Mouse (Mus musculus): ENCODE results near the gene Actn4. TPM values are rescaled to one million over a fixed set of nuclear protein-coding genes. Genes with fewer than 3 reads are reported as not detected.
"Not testable (repeated sequence)": the region's sequence is repeated elsewhere in the genome, so short reads cannot be mapped to it uniquely, and the experiment has no call there.

Actn4 gene
- total RNA-seq, 2 experiments from 2014 or later: 196 to 199 TPM

DNA sequence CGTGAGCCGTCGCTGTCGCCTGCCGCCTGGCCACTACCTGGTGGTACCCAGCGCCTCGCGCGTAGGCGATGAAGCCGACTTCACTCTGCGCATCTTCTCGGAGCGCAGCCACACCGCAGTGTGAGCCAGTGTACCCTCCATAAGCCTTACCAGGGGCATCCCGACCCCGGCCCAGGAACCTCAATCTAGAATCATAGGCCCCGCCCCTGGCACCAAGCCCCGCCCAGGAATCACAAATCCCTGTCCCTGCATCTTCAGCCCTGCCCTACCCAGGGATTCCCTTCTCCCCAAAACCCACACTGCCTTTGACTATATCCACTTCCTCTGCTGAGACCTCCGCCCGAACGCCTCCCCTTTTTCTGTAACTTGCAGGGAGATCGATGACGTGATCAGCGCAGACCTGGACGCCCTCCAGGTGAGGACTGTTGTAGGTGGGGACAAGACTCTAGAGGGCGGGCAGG, 73.4 kb downstream of the Actn4 start:
- H3K4me3 ChIP-seq: peak overlapping the region; percentile 24
- DNase-seq (ENCODE audit: extremely low spot score in 1 of 2, low spot score in 2 of 2): no peak
- intact Hi-C loops (cut with DNase I): no loop called here
- peak overlapping the region; percentile 7; the same call in 1 of the 2 replicates for H3K27ac ChIP-seq
- TF ChIP-seq CTCF (IDR thresholded peaks at IDR 0.05): no peak

DNA sequence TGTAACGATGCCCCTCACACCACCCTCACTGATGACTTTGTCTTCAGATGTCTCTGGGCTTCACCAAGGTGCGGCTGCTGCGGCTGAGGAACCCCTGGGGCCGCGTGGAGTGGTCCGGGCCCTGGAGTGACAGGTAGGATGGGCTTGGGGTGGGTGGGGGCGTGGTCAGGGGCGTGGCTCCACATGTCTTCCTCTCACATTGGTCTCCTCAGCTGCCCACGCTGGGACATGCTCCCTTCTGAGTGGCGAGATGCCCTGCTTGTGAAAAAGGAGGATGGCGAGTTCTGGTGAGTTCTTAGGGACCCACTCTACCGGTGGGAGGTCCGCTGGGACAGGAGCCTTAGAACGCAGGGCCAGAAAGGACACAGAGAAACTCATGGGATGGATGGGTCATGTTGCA, 75.7 kb downstream of the Actn4 start:
- DNase-seq (ENCODE audit: extremely low spot score in 1 of 2, low spot score in 2 of 2): no peak
- Histone ChIP-seq H3K27ac (no peak overlapping the region), H3K4me3 (no peak overlapping the region)
- TF ChIP-seq CTCF (IDR thresholded peaks at IDR 0.05): no peak
- intact Hi-C loops (cut with DNase I): no loop called here

- H3K27ac ChIP-seq; DNase-seq (ENCODE audit: extremely low spot score in 1 of 2, low spot score in 2 of 2); H3K4me3 ChIP-seq; intact Hi-C loops (cut with DNase I): not testable (repeated sequence)
Observed at GRCm38 (mm10) chr7:28883704-28884103, 78.4 kb downstream of the Actn4 start.

DNA sequence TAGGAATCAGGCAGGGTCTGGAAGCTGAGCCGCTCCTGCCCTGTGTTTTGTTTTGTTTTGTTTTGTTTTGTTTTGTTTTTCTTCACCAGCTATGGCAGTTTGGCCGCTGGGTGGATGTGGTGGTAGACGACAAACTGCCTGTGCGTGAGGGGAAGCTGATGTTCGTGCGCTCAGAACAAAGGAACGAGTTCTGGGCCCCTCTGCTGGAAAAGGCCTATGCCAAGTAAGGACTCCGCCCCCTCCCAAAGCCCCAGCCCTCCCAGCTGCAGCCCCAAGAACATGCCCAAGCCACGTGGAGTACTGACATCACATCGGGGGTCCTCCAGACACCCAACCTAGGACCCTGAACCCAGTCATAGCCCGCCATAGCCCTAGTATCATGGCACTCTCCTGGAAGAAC, 79.1 kb downstream of the Actn4 start:
- Histone ChIP-seq H3K27ac (no peak overlapping the region), H3K4me3 (no peak overlapping the region)
- no peak for TF ChIP-seq CTCF (IDR thresholded peaks at IDR 0.05)
- intact Hi-C loops (cut with DNase I): no loop called here
- DNase-seq (ENCODE audit: extremely low spot score in 1 of 2, low spot score in 2 of 2): no peak

DNA sequence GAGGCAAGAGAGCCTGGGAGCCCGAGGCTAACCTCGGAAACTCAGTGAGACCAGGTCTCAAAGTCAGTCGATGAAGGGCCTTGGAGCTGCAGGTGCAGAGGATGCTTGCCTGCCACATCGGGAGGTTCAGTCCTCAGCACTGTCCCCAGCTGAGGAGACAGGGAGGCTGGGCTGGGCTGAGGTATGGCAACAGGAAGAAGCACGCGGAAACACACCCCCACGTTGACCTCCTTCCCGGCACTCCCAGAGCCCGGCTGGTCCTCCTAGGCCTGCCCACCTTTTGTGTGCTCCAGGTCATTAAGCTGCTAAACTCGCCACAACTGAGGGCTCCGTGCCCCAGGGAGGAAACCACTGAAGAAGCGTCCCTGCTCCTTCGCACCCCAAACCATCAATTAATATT, 80.9 kb downstream of the Actn4 start, which contains the start of gene Capn12:
Gene Capn12 (plus strand): TSS at position 224 of the 400 bp plus-strand sequence.
- no peak within 1 kb of the TSS for H3K27ac ChIP-seq
- intact Hi-C loops (cut with DNase I): no loop called here
- no peak for TF ChIP-seq CTCF (IDR thresholded peaks at IDR 0.05)
- no peak for DNase-seq (ENCODE audit: extremely low spot score in 1 of 2, low spot score in 2 of 2)
- no peak within 1 kb of the TSS for H3K4me3 ChIP-seq

GRCm38 (mm10) chr7:28880554-28880953, 81.6 kb downstream of the Actn4 start:
- no peak for DNase-seq (ENCODE audit: extremely low spot score in 1 of 2, low spot score in 2 of 2)
- no peak overlapping the region for H3K27ac ChIP-seq
- intact Hi-C loops (cut with DNase I): no loop called here

DNA sequence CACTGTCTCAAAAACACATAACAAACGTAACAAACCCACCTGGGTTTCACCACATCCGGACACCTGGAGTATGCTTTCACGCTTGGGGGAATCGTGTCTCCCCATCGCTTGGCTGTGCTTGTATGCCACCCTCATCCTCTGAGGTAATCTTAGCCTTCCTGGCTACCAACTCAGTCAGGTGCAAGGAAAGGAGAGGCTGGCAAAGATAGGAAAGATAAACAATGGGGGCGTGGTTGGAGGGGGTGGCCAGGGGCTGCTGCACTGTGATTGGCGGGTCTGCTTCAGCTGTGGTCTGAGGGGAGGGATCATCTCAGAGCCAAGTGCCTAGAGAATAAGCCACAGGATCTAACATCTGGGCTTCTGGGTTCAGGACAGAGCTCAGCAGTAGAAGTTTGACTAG, 82.5 kb downstream of the Actn4 start:
- H3K27ac ChIP-seq: no peak overlapping the region
- no peak for DNase-seq (ENCODE audit: extremely low spot score in 1 of 2, low spot score in 2 of 2)
- no peak for TF ChIP-seq CTCF (IDR thresholded peaks at IDR 0.05)
- H3K4me3 ChIP-seq: no peak overlapping the region
- intact Hi-C loops (cut with DNase I): no loop called here

More at GRCm38 (mm10) chr7:28880554-28880953, 81.6 kb downstream of the Actn4 start:
- no peak for TF ChIP-seq CTCF (IDR thresholded peaks at IDR 0.05)
- no peak overlapping the region for H3K4me3 ChIP-seq

- intact Hi-C loops (cut with DNase I): no loop called here
- H3K27ac ChIP-seq: no peak overlapping the region
- TF ChIP-seq CTCF (IDR thresholded peaks at IDR 0.05): no peak
- no peak for DNase-seq (ENCODE audit: extremely low spot score in 1 of 2, low spot score in 2 of 2)
- no peak overlapping the region for H3K4me3 ChIP-seq
Observed at GRCm38 (mm10) chr7:28877856-28878255, 84.3 kb downstream of the Actn4 start.

- DNase-seq (ENCODE audit: extremely low spot score in 1 of 2, low spot score in 2 of 2): no peak
- H3K27ac ChIP-seq: no peak overlapping the region
- TF ChIP-seq CTCF (IDR thresholded peaks at IDR 0.05): no peak
- intact Hi-C loops (cut with DNase I): no loop called here
- no peak overlapping the region for H3K4me3 ChIP-seq
Observed at GRCm38 (mm10) chr7:28877155-28877554, 85.0 kb downstream of the Actn4 start.

DNA sequence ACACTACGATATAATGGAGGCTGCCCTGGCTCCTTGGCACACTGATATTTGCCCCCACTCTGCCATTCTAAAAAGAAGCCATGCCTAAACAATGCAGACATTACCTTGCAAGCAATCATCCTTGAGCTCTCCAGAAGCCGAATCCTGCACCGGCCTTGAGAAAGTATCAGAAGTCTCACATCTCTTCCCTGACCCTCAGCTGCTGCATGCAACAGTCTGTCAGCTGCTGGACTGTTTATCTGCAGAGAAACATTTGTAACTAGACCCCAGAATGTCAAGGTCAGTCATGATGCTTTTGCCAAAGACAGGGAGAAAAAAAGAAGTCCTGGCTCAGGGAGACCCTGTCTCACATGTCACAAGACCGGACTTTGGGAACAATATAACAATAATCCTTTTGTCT, 86.0 kb downstream of the Actn4 start:
- no peak overlapping the region for H3K4me3 ChIP-seq
- no peak for DNase-seq (ENCODE audit: extremely low spot score in 1 of 2, low spot score in 2 of 2)
- no peak overlapping the region for H3K27ac ChIP-seq
- intact Hi-C loops (cut with DNase I): no loop called here
- no peak for TF ChIP-seq CTCF (IDR thresholded peaks at IDR 0.05)

GRCm38 (mm10) chr7:28874565-28874964, 87.6 kb downstream of the Actn4 start:
- TF ChIP-seq CTCF (IDR thresholded peaks at IDR 0.05): no peak
- no peak for DNase-seq (ENCODE audit: extremely low spot score in 1 of 2, low spot score in 2 of 2)
- no peak overlapping the region for H3K27ac ChIP-seq
- intact Hi-C loops (cut with DNase I): no loop called here
- H3K4me3 ChIP-seq: no peak overlapping the region

DNA sequence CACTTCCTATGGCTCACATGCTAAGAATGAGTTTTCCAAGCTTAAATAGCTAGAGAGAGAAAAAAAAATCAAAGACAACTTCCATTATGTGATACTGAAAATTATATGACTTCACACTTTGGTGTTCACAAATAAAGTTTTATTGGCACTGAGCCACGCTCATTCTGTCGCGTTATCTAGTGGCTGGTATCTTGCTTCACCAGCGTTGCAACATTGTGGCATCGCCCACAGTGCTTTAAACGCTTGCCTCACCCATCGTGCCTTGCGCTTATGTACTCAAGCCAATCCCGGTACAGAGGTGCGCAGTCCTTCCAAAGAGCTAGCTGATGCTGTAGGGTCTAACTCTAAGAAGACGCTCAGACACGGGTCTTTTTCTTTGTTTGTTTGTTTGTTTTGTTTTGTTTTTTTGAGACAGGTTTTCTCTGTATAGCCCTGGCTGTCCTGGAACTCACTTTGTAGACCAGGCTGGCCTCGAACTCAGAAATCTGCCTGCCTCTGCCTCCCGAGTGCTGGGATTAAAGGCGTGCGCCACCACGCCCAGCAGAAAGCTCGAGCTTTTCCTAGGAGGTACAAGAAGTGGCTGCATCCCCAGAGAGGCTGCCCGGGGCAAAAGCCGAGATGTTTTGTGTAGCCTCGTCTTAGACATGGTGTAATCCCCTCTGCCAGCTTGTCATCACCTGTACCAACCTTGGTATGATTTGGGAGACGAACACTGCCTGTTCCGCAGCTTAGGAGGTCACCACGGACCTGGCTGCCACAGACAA, 91.1 kb downstream of the Actn4 start:
- no peak for TF ChIP-seq CTCF (IDR thresholded peaks at IDR 0.05)
- Histone ChIP-seq H3K27ac (no peak overlapping the region), H3K4me3 (no peak overlapping the region)
- intact Hi-C loops (cut with DNase I): no loop called here
- no peak for DNase-seq (ENCODE audit: extremely low spot score in 1 of 2, low spot score in 2 of 2)

All from left cerebral cortex, adult 2 months (tissue).